Mouse (Mus musculus) CH12.LX (cell line): ENCODE measurements around the gene Whrn. TPM values are rescaled to one million over a fixed set of nuclear protein-coding genes. Genes with fewer than 3 reads are reported as not detected.

Experiments
- DNase-seq: peaks from one replicate; pipeline ENCODE4 v3.0.0-alpha.2; 2013; ENCODE audit errors: extremely low read depth
- H3K27ac ChIP-seq: 2 replicates; pipeline ENCODE4 v1.5.1; 2012; ENCODE audit warnings: low read depth, mild to moderate bottlenecking, control low read depth, moderate library complexity; ENCODE audit not compliant: insufficient read depth
- H3K27me3 ChIP-seq: replicated peaks from 2 replicates; pipeline ENCODE3; 2012; ENCODE audit warnings: inconsistent platforms
- H3K36me3 ChIP-seq, 2 experiments: replicated peaks in 1 of 2; 2 replicates each; pipeline versions ENCODE3 to v1.6.1; 2012; ENCODE audit warnings: inconsistent platforms in 1 of 2, low read length in 1 of 2, mild to moderate bottlenecking in 1 of 2, mixed read lengths in 1 of 2, moderate library complexity in 1 of 2; ENCODE audit not compliant: control insufficient read depth in 1 of 2, insufficient read depth in 1 of 2
- H3K4me1 ChIP-seq, 2 experiments: 2 replicates each; pipeline ENCODE4 v1.6.1; 2012; ENCODE audit warnings: inconsistent platforms in 1 of 2, moderate library complexity in 1 of 2; ENCODE audit not compliant: insufficient read depth in 2 of 2, control insufficient read depth in 1 of 2
- H3K4me2 ChIP-seq: 2 replicates; pipeline ENCODE4 v1.6.1; 2012; ENCODE audit warnings: low read depth, mild to moderate bottlenecking, control low read depth; ENCODE audit not compliant: poor library complexity, insufficient read depth, severe bottlenecking
- H3K4me3 ChIP-seq, 3 experiments: fragments of 150-350 bp in 1 of 3; sonication (generic) in 1 of 3; replicated peaks in 1 of 3; 2 replicates each; pipeline versions ENCODE3 to v1.5.1; 2011 to 2012; ENCODE audit warnings: low read depth in 2 of 3, low read length in 2 of 3, mild to moderate bottlenecking in 2 of 3, moderate library complexity in 2 of 3, control low read depth in 1 of 3, improper control_type of control experiment in 1 of 3, inconsistent platforms in 1 of 3, mixed read lengths in 1 of 3; ENCODE audit not compliant: poor library complexity in 1 of 3
- H3K79me2 ChIP-seq: replicated peaks from 2 replicates; pipeline ENCODE4 v1.6.1; 2012; ENCODE audit warnings: mild to moderate bottlenecking, moderate library complexity; ENCODE audit not compliant: control insufficient read depth, poor library complexity, insufficient read depth, severe bottlenecking; ENCODE audit errors: extremely low read depth
- H3K9ac ChIP-seq: 2 replicates; pipeline ENCODE4 v1.6.1; 2012; ENCODE audit warnings: low read depth, mild to moderate bottlenecking, control low read depth, moderate library complexity; ENCODE audit not compliant: insufficient read depth
- H3K9me3 ChIP-seq: replicated peaks from 2 replicates; pipeline ENCODE3; 2012; ENCODE audit warnings: low read length, inconsistent platforms, mixed read lengths
- BHLHE40 ChIP-seq: IDR thresholded peaks from 2 replicates; pipeline ENCODE4 v1.6.1; 2011; ENCODE audit warnings: mild to moderate bottlenecking, low read depth, low read length, improper control_type of control experiment
- CHD2 ChIP-seq: IDR thresholded peaks from 2 replicates; pipeline ENCODE4 v1.6.1; 2011; ENCODE audit warnings: low read length, improper control_type of control experiment
- CTCF ChIP-seq, 2 experiments: IDR thresholded peaks in 1 of 2; conservative IDR thresholded peaks in 1 of 2; 2 replicates each; pipeline ENCODE4 v1.5.1; 2011 to 2012; ENCODE audit warnings: low read depth in 2 of 2, low read length in 2 of 2, improper control_type of control experiment in 1 of 2, inconsistent platforms in 1 of 2, mild to moderate bottlenecking in 1 of 2, moderate library complexity in 1 of 2
- ELF1 ChIP-seq: IDR thresholded peaks from 2 replicates; pipeline ENCODE4 v1.6.1; 2014; ENCODE audit warnings: low read depth, mild to moderate bottlenecking, inconsistent platforms, low read length, improper control_type of control experiment
- EP300 ChIP-seq: IDR thresholded peaks from 2 replicates; pipeline ENCODE4 v1.6.1; 2011; ENCODE audit warnings: low read length, improper control_type of control experiment
- ETS1 ChIP-seq: conservative IDR thresholded peaks from 2 replicates; pipeline ENCODE4 v1.6.1; 2012; ENCODE audit warnings: low read depth, mild to moderate bottlenecking, inconsistent platforms, low read length, improper control_type of control experiment, moderate library complexity
- GABPA ChIP-seq: IDR thresholded peaks from 2 replicates; pipeline ENCODE4 v1.6.1; 2012; ENCODE audit warnings: low read depth, low read length, improper control_type of control experiment, inconsistent platforms; ENCODE audit not compliant: insufficient replicate concordance
- JUND ChIP-seq: conservative IDR thresholded peaks from 2 replicates; pipeline ENCODE4 v1.6.1; 2011; ENCODE audit warnings: low read depth, low read length, improper control_type of control experiment
- KAT2A ChIP-seq: IDR thresholded peaks from 2 replicates; pipeline ENCODE4 v1.6.1; 2012; ENCODE audit warnings: low read length, improper control_type of control experiment, inconsistent platforms; ENCODE audit not compliant: insufficient replicate concordance
- MAZ ChIP-seq: IDR thresholded peaks from 2 replicates; pipeline ENCODE4 v1.6.1; 2012; ENCODE audit warnings: low read depth, mild to moderate bottlenecking, inconsistent platforms, low read length, improper control_type of control experiment, moderate library complexity
- MEF2A ChIP-seq: IDR thresholded peaks from 2 replicates; pipeline ENCODE4 v1.6.1; 2014; ENCODE audit warnings: low read depth, mild to moderate bottlenecking, inconsistent platforms, low read length, improper control_type of control experiment, borderline replicate concordance
- MXI1 ChIP-seq: IDR thresholded peaks from 2 replicates; pipeline ENCODE4 v1.6.1; 2011; ENCODE audit warnings: mild to moderate bottlenecking, low read depth, low read length, improper control_type of control experiment
- NELFE ChIP-seq: IDR thresholded peaks from 2 replicates; pipeline ENCODE4 v1.6.1; 2011; ENCODE audit warnings: low read depth, low read length, improper control_type of control experiment
- PAX5 ChIP-seq: IDR thresholded peaks from 2 replicates; pipeline ENCODE4 v1.6.1; 2012; ENCODE audit warnings: low read length, inconsistent platforms, mixed read lengths
- POLR2A ChIP-seq: IDR thresholded peaks from 2 replicates; pipeline ENCODE4 v1.6.1; 2011; ENCODE audit warnings: low read depth, mild to moderate bottlenecking, improper control_type of control experiment, low read length
- POLR2AphosphoS2 ChIP-seq: IDR thresholded peaks from 2 replicates; pipeline ENCODE4 v1.6.1; 2011; ENCODE audit warnings: low read depth, low read length, improper control_type of control experiment
- RCOR1 ChIP-seq: conservative IDR thresholded peaks from 2 replicates; pipeline ENCODE4 v1.6.1; 2012; ENCODE audit warnings: low read depth, mild to moderate bottlenecking, inconsistent platforms, low read length, improper control_type of control experiment
- UBTF ChIP-seq: IDR thresholded peaks from 2 replicates; pipeline ENCODE4 v1.6.1; 2012; ENCODE audit warnings: low read depth, mild to moderate bottlenecking, inconsistent platforms, low read length, improper control_type of control experiment, moderate library complexity
- USF1 ChIP-seq: IDR thresholded peaks from 2 replicates; pipeline ENCODE4 v1.6.1; 2014; ENCODE audit warnings: low read depth, mild to moderate bottlenecking, inconsistent platforms, low read length, improper control_type of control experiment
- ZC3H11A ChIP-seq: IDR thresholded peaks from 2 replicates; pipeline ENCODE4 v1.6.1; 2012; ENCODE audit warnings: low read depth, mild to moderate bottlenecking, inconsistent platforms, low read length, improper control_type of control experiment
- ZMIZ1 ChIP-seq: IDR thresholded peaks from 2 replicates; pipeline ENCODE4 v1.6.1; 2012; ENCODE audit warnings: low read depth, mild to moderate bottlenecking, inconsistent platforms, low read length, improper control_type of control experiment
- dilution Hi-C: fragments of 300-500 bp; cut with MboI; formaldehyde crosslinking; loops from 2 replicates; pipeline ENCODE4 v1.14.3; 2020; ENCODE audit warnings: low sequenced_read_pairs; ENCODE audit not compliant: extremely low pct_unique_long_range_greater_than_20kb, extremely low pct_ligation_motif_present
- in situ Hi-C: fragments of 300-500 bp; cut with MboI; formaldehyde crosslinking; loops from 3 replicates; pipeline ENCODE4 v1.14.3; 2019; ENCODE audit warnings: low sequenced_read_pairs, low pct_ligation_motif_present, low pct_unique_long_range_greater_than_20kb, mixed read lengths
- polyA plus RNA-seq: library from polyadenylated mRNA; unstranded; fragments of >175 nt; gene quantifications from 2 replicates; pipeline ENCODE4 v1.2.1, GENCODE M21; 2012; ENCODE audit warnings: low read depth; ENCODE audit not compliant: insufficient read length
- total RNA-seq, 2 experiments: library from RNA; depleted of rRNA; stranded (reverse); fragments of 300-350 nt in 1 of 2; fragments of >200 nt in 1 of 2; gene quantifications; 2 replicates each; pipeline ENCODE4 v1.2.3; 2012 to 2014

Whrn gene
- total and polyA plus RNA-seq, 3 experiments, result 0.99 to 9.4 (median 4.5) TPM

GRCm38 (mm10) chr4:63521813-63522419, 26.1 kb upstream of the Whrn start:
- Histone ChIP-seq H3K9me3 (peaks cover 3% of the 10 kb centered on the region), H3K4me2 (no peak overlapping the region), H3K36me3 (no peaks in the 10 kb centered on the region), H3K9ac (no peak overlapping the region), H3K79me2 (no peaks in the 10 kb centered on the region), H3K27me3 (peaks cover 2% of the 10 kb centered on the region), H3K4me3 (no peak overlapping the region), H3K27ac (no peak overlapping the region), H3K4me1 (peaks cover 0 to 6% of the 10 kb centered on the region in 2 experiments; a peak in 1 of 4 replicates)
- TF ChIP-seq JUND (no peak), UBTF (no peak), MAZ (no peak), NELFE (no peak), CHD2 (no peak)
- peak; percentile 16 for DNase-seq
- in situ Hi-C loops, result no loop called here
- dilution Hi-C loops, result no loop called here

GRCm38 (mm10) chr4:63515021-63515420, 19.2 kb upstream of the Whrn start:
- dilution Hi-C loops, result no loop called here
- in situ Hi-C loops, result no loop called here

GRCm38 (mm10) chr4:63514454-63514984, 18.7 kb upstream of the Whrn start:
- H3K27ac ChIP-seq, result no peak overlapping the region
- no peaks in the 10 kb centered on the region for H3K27me3 ChIP-seq
- in situ Hi-C loops (no loop called here), dilution Hi-C loops (no loop called here)
- H3K9me3 ChIP-seq, result peaks cover 4% of the 10 kb centered on the region
- TF ChIP-seq ELF1, result no peak
- TF ChIP-seq POLR2AphosphoS2, result no peak
- no peak for TF ChIP-seq KAT2A
- no peak for TF ChIP-seq ZC3H11A
- TF ChIP-seq GABPA, result no peak
- TF ChIP-seq CTCF (conservative IDR thresholded peaks at IDR 0.05 in 1 of 2, IDR thresholded peaks at IDR 0.05 in 1 of 2; ENCODE audit: low read depth in 2 of 2, low read length in 2 of 2), result no peak
- TF ChIP-seq ETS1, result no peak
- no peak for TF ChIP-seq NELFE
- TF ChIP-seq EP300, result no peak
- TF ChIP-seq POLR2A, result no peak
- no peak for TF ChIP-seq RCOR1
- TF ChIP-seq MEF2A, result no peak
- no peak for TF ChIP-seq ZMIZ1
- no peak for TF ChIP-seq MXI1
- no peaks in the 10 kb centered on the region for H3K36me3 ChIP-seq
- no peak overlapping the region for H3K4me3 ChIP-seq
- no peaks in the 10 kb centered on the region for H3K79me2 ChIP-seq
- peak overlapping the region; percentile 70; the same call in 1 of the 2 replicates for H3K4me2 ChIP-seq
- DNase-seq, result peak; percentile 68
- peaks cover 9 to 23% of the 10 kb centered on the region in 2 experiments for H3K4me1 ChIP-seq
- H3K9ac ChIP-seq, result no peak overlapping the region

More at GRCm38 (mm10) chr4:63515021-63515420, 19.2 kb upstream of the Whrn start:
- Histone ChIP-seq H3K4me2 (no peak overlapping the region), H3K36me3 (no peaks in the 10 kb centered on the region), H3K4me3 (no peak overlapping the region), H3K4me1 (peaks cover 9 to 23% of the 10 kb centered on the region in 2 experiments), H3K27ac (no peak overlapping the region), H3K9me3 (peaks cover 6% of the 10 kb centered on the region), H3K9ac (no peak overlapping the region), H3K79me2 (no peaks in the 10 kb centered on the region), H3K27me3 (no peaks in the 10 kb centered on the region)
- no peak for DNase-seq
- TF ChIP-seq KAT2A (no peak), CTCF (conservative IDR thresholded peaks at IDR 0.05 in 1 of 2, IDR thresholded peaks at IDR 0.05 in 1 of 2; ENCODE audit: low read depth in 2 of 2, low read length in 2 of 2) (no peak), PAX5 (no peak), UBTF (no peak), BHLHE40 (no peak), USF1 (no peak)
